Mouse (Mus musculus) lung, embryonic 14.5 days (tissue): Measurements from ENCODE around the gene Mdm4. TPM values are rescaled to one million over a fixed set of nuclear protein-coding genes. Genes with fewer than 3 reads are reported as not detected.

Source experiments
- ATAC-seq: fragments of 200-750 bp; cut with Nextera tagmentation; 2 replicates; pipeline ENCODE4 v1.8.0; 2017; ENCODE audit warnings: mild to moderate bottlenecking, moderate TSS enrichment, moderate library complexity; ENCODE audit not compliant: insufficient read depth
- DNase-seq: peaks from one replicate; pipeline ENCODE4 v3.0.0-alpha.2; 2015
- H3K27ac ChIP-seq: fragments of 300-500 bp; sonication (generic); 2 replicates; pipeline ENCODE4 v1.5.1; 2014; ENCODE audit warnings: low read depth, mild to moderate bottlenecking, moderate library complexity
- H3K27me3 ChIP-seq: fragments of 300-500 bp; sonication (generic); 2 replicates; pipeline ENCODE4 v1.6.1; 2014; ENCODE audit warnings: low read length, control low read depth; ENCODE audit not compliant: insufficient read depth
- H3K36me3 ChIP-seq: fragments of 300-500 bp; sonication (generic); 2 replicates; pipeline ENCODE4 v1.6.1; 2014; ENCODE audit warnings: control low read depth; ENCODE audit not compliant: insufficient read depth
- H3K4me1 ChIP-seq: fragments of 300-500 bp; sonication (generic); 2 replicates; pipeline ENCODE4 v1.6.1; 2014; ENCODE audit warnings: antibody characterized with exemption, control low read depth; ENCODE audit not compliant: insufficient read depth
- H3K4me2 ChIP-seq: fragments of 300-500 bp; sonication (generic); 2 replicates; pipeline ENCODE4 v1.6.1; 2014; ENCODE audit warnings: mild to moderate bottlenecking
- H3K4me3 ChIP-seq: fragments of 300-500 bp; sonication (generic); 2 replicates; pipeline ENCODE4 v1.5.1; 2014; ENCODE audit warnings: low read depth, low read length
- H3K9ac ChIP-seq: fragments of 300-500 bp; sonication (generic); 2 replicates; pipeline ENCODE4 v1.6.1; 2014
- H3K9me3 ChIP-seq: fragments of 300-500 bp; sonication (generic); 2 replicates; pipeline ENCODE4 v1.6.1; 2016; ENCODE audit warnings: low read depth, low read length, control low read depth
- CTCF ChIP-seq: IDR thresholded peaks from 2 replicates; pipeline ENCODE4 v1.5.1; 2016; ENCODE audit warnings: antibody characterized with exemption, low read depth
- WGBS: fragments of 180-500 bp; shearing (Covaris S2); extraction: QIAGEN DNeasy Blood & Tissue Kit; methylation state at CpG from one replicate; pipeline ENCODE4 v1.1.7; 2014; 5-methylcytosine and 5-hydroxymethylcytosine counted together
- polyA plus RNA-seq: library from polyadenylated mRNA; unstranded; fragments of >200 nt; fragmentation: Nextera tagmentation; extraction: Ambion mirVana; gene quantifications from 2 replicates; pipeline ENCODE4 v1.2.1, GENCODE M21; 2014

The Mdm4 gene
- polyA plus RNA-seq, 1 experiment from 2014 or later, result 49.5 TPM

GRCm38 (mm10) chr1:133075651-133076400 is 45.5 kb upstream of the Mdm4 start:
- H3K4me2 ChIP-seq, result no peak overlapping the region
- TF ChIP-seq CTCF, result no peak
- peaks cover 31% of the 10 kb centered on the region for H3K4me1 ChIP-seq
- 67% methylated on average over 6 of the region's 6 CpGs for WGBS
- no peak for DNase-seq
- no peak overlapping the region for H3K9ac ChIP-seq
- no peaks in the 10 kb centered on the region for H3K9me3 ChIP-seq
- peaks cover 4% of the 10 kb centered on the region; the same call in 1 of the 2 replicates for H3K36me3 ChIP-seq
- H3K27me3 ChIP-seq, result no peaks in the 10 kb centered on the region
- no peak overlapping the region for H3K27ac ChIP-seq
- no peak for ATAC-seq
- H3K4me3 ChIP-seq, result no peak overlapping the region

GRCm38 (mm10) chr1:133074541-133074940 is 44.2 kb upstream of the Mdm4 start:
- no peak overlapping the region for H3K4me2 ChIP-seq
- ATAC-seq, result no peak
- H3K4me1 ChIP-seq, result peaks cover 35% of the 10 kb centered on the region
- H3K9ac ChIP-seq, result no peak overlapping the region
- no peak for DNase-seq
- no peaks in the 10 kb centered on the region for H3K9me3 ChIP-seq
- 90% methylated on average over 13 of the region's 13 CpGs for WGBS
- TF ChIP-seq CTCF, result no peak
- no peaks in the 10 kb centered on the region for H3K27me3 ChIP-seq
- H3K27ac ChIP-seq, result no peak overlapping the region; the same call in 1 of the 2 replicates
- no peak overlapping the region for H3K4me3 ChIP-seq
- H3K36me3 ChIP-seq, result peaks cover 1% of the 10 kb centered on the region; the same call in 1 of the 2 replicates

- Histone ChIP-seq H3K9ac (no peak overlapping the region; the same call in 1 of the 2 replicates), H3K4me3 (no peak overlapping the region), H3K4me2 (0 out of 2 replicates have a peak overlapping the region, but pooled peaks have one; percentile 7), H3K27ac (peak overlapping the region; percentile 83), H3K27me3 (no peaks in the 10 kb centered on the region), H3K4me1 (peaks cover 35% of the 10 kb centered on the region), H3K9me3 (no peaks in the 10 kb centered on the region), H3K36me3 (0 out of 2 replicates have a peak, but pooled peaks cover 3% of the 10 kb centered on the region)
- 42% methylated on average over 9 of the region's 9 CpGs for WGBS
- no peak for TF ChIP-seq CTCF
- peak; percentile 52 for DNase-seq
- ATAC-seq, result peak; percentile 43; the same call in 1 of the 2 replicates
Observed at GRCm38 (mm10) chr1:133073327-133073856, 43.0 kb upstream of the Mdm4 start.

GRCm38 (mm10) chr1:133071666-133072381 is 41.5 kb upstream of the Mdm4 start:
- H3K4me1 ChIP-seq, result peaks cover 20% of the 10 kb centered on the region

GRCm38 (mm10) chr1:133070157-133070556 is 39.8 kb upstream of the Mdm4 start:
- Histone ChIP-seq H3K9ac (no peak overlapping the region), H3K27me3 (no peaks in the 10 kb centered on the region), H3K4me3 (no peak overlapping the region), H3K9me3 (no peaks in the 10 kb centered on the region), H3K36me3 (0 out of 2 replicates have a peak, but pooled peaks cover 3% of the 10 kb centered on the region), H3K4me2 (no peak overlapping the region), H3K27ac (peak overlapping the region; percentile 79), H3K4me1 (peaks cover 14% of the 10 kb centered on the region; the same call in 1 of the 2 replicates)
- ATAC-seq, result no peak
- 19% methylated on average over 5 of the region's 5 CpGs for WGBS
- DNase-seq, result peak; percentile 75
- TF ChIP-seq CTCF, result no peak

More at GRCm38 (mm10) chr1:133071666-133072381, 41.5 kb upstream of the Mdm4 start:
- WGBS, result 68% methylated on average over 16 of the region's 16 CpGs
- DNase-seq (peak; percentile 57), ATAC-seq (no peak)
- 0 out of 2 replicates have a peak, but pooled peaks cover 3% of the 10 kb centered on the region for H3K36me3 ChIP-seq
- no peak for TF ChIP-seq CTCF
- H3K27me3 ChIP-seq, result no peaks in the 10 kb centered on the region
- H3K4me2 ChIP-seq, result no peak overlapping the region
- peak overlapping the region; percentile 83; the same call in 1 of the 2 replicates for H3K27ac ChIP-seq
- H3K9ac ChIP-seq, result no peak overlapping the region
- no peak overlapping the region for H3K4me3 ChIP-seq
- H3K9me3 ChIP-seq, result no peaks in the 10 kb centered on the region

- ATAC-seq (no peak), DNase-seq (no peak)
- Histone ChIP-seq H3K9me3 (no peaks in the 10 kb centered on the region), H3K9ac (no peak overlapping the region), H3K4me3 (no peak overlapping the region), H3K36me3 (0 out of 2 replicates have a peak, but pooled peaks cover 3% of the 10 kb centered on the region), H3K4me1 (peaks cover 14% of the 10 kb centered on the region; the same call in 1 of the 2 replicates), H3K4me2 (no peak overlapping the region), H3K27ac (peak overlapping the region; percentile 79), H3K27me3 (no peaks in the 10 kb centered on the region)
- 69% methylated on average over 12 of the region's 12 CpGs for WGBS
- TF ChIP-seq CTCF, result no peak
Observed at GRCm38 (mm10) chr1:133069275-133070120, 39.1 kb upstream of the Mdm4 start.
